Mouse (Mus musculus) olfactory bulb, adult 2 months (tissue): ENCODE data around the gene Arl15.

Experiments
- CTCF ChIP-seq: fragments of 200-500 bp; IDR thresholded peaks from 2 replicates; pipeline ENCODE4 v1.5.1; 2012; ENCODE audit warnings: low read depth, mild to moderate bottlenecking, low read length, moderate library complexity; ENCODE audit not compliant: insufficient read depth
- POLR2A ChIP-seq: fragments of 200-500 bp; IDR thresholded peaks from 2 replicates; pipeline ENCODE4 v1.6.1; 2012; ENCODE audit warnings: mild to moderate bottlenecking, low read depth, low read length, moderate library complexity; ENCODE audit not compliant: insufficient read depth

GRCm38 (mm10) chr13:113774799-113775198 lies 19.5 kb upstream of the Arl15 start:
- TF ChIP-seq POLR2A = no peak
- TF ChIP-seq CTCF = no peak
